Mouse (Mus musculus): ENCODE data around the gene Pax6.

Pax6 gene

DNA sequence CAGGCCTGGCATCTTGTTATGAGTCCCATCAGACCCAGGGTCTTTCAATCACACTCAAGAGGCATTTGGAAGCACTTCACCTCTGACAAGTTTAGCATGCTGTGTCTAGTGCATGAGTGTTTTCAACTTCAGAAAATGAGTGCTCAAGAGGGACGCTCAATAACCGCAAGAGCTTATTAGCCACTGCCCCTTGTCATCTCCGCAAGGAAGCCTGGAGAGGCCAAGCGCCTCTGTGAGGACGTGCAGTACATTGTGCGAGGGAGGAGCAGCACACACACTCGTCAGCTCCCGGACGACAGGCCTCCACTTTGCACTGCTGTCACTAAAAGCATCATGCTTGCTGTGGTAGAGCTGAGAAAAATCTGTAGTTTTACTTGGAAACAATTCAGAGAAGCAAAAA, 58.0 kb downstream of the Pax6 start:
- no peak for DNase-seq (ENCODE audit: low read depth, low spot score)

GRCm38 (mm10) chr2:105730704-105731103, 62.0 kb downstream of the Pax6 start:
- no peak for DNase-seq (ENCODE audit: low read depth, low spot score)

DNA sequence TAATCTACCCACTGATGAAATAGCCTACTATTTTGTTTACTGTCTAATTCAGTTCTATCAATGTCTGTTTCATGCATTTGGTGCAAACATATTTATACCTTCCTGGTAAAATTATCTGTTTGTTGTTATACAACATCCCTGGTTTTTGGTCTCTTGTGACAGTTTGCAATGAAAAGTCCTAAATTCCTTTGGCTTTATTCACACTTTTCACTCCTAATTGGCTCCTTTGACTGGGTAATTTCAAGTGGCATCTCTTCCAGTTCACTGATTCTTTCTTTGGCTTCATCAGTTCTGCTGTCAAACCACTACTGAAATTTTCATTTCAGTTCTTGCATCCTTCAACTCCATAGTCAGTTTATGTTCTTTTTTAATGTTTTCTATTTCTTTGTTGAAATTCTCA, 67.5 kb downstream of the Pax6 start:
- no peak for DNase-seq (ENCODE audit: low read depth, low spot score)

GRCm38 (mm10) chr2:105746896-105747295, 78.2 kb downstream of the Pax6 start:
- no peak for DNase-seq (ENCODE audit: low read depth, low spot score)
